Mouse (Mus musculus) kidney, embryonic 14.5 days (tissue): Measurements from ENCODE around the gene Ksr1. TPM values are rescaled to one million over a fixed set of nuclear protein-coding genes. Genes with fewer than 3 reads are reported as not detected.

Source experiments
- ATAC-seq: fragments of 200-750 bp; cut with Nextera tagmentation; 2 replicates; pipeline ENCODE4 v1.8.0; 2017; ENCODE audit warnings: moderate number of reproducible peaks, mild to moderate bottlenecking, moderate TSS enrichment, moderate library complexity; ENCODE audit not compliant: low FRiP score, low TSS enrichment
- H3K27ac ChIP-seq: fragments of 300-500 bp; sonication (generic); 2 replicates; pipeline ENCODE4 v1.5.1; 2014; ENCODE audit warnings: low read depth, mild to moderate bottlenecking, low read length, moderate library complexity, mixed read lengths
- H3K27me3 ChIP-seq: fragments of 300-500 bp; sonication (generic); 2 replicates; pipeline ENCODE4 v1.6.1; 2014; ENCODE audit warnings: mild to moderate bottlenecking, low read length; ENCODE audit not compliant: control insufficient read depth, insufficient read depth
- H3K36me3 ChIP-seq: fragments of 300-500 bp; sonication (generic); 2 replicates; pipeline ENCODE4 v1.6.1; 2014; ENCODE audit warnings: low read length, mixed read lengths; ENCODE audit not compliant: control insufficient read depth, insufficient read depth
- H3K4me1 ChIP-seq: fragments of 300-500 bp; sonication (generic); 2 replicates; pipeline ENCODE4 v1.6.1; 2014; ENCODE audit warnings: low read length, mixed read lengths; ENCODE audit not compliant: control insufficient read depth, insufficient read depth
- H3K4me2 ChIP-seq: fragments of 300-500 bp; sonication (generic); replicated peaks from 2 replicates; pipeline ENCODE4 v1.6.1; 2014; ENCODE audit warnings: low read depth, mild to moderate bottlenecking, low read length
- H3K4me3 ChIP-seq: fragments of 300-500 bp; sonication (generic); 2 replicates; pipeline ENCODE4 v1.5.1; 2014; ENCODE audit warnings: mild to moderate bottlenecking, low read length
- H3K9ac ChIP-seq: fragments of 300-500 bp; sonication (generic); 2 replicates; pipeline ENCODE4 v1.6.1; 2014; ENCODE audit warnings: low read depth, mild to moderate bottlenecking, low read length, moderate library complexity
- H3K9me3 ChIP-seq: fragments of 300-500 bp; sonication (generic); 2 replicates; pipeline ENCODE4 v1.6.1; 2016; ENCODE audit warnings: low read length; ENCODE audit not compliant: control insufficient read depth
- WGBS: fragments of 180-500 bp; shearing (Covaris S2); extraction: QIAGEN DNeasy Blood & Tissue Kit; methylation state at CpG from one replicate; pipeline ENCODE4 v1.1.7; 2014; 5-methylcytosine and 5-hydroxymethylcytosine counted together
- polyA plus RNA-seq: library from polyadenylated mRNA; unstranded; fragments of >200 nt; fragmentation: Nextera tagmentation; extraction: Ambion mirVana; gene quantifications from 2 replicates; pipeline ENCODE4 v1.2.1, GENCODE M21; 2014

Gene Ksr1
- polyA plus RNA-seq, 1 experiment from 2014 or later: 4.1 TPM

DNA sequence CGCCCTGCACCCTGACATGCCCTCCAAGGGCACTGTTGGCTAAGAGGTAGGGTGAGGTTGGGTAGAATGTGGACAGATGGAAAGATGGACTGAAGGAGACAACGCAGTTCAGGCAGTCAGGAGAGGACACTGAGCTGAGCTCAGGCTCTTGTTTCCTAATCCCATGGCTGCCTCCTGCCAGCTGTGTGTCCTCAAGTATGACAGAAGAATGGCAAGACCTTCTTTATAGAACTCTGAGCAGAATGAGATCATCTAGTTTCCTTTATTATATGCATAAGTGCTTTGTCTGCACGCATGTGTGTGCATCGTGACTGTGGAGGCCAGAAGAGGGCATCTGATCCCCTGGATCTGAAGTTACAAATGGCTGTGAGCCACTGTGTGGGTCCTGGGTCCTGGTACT is 72.6 kb downstream of the Ksr1 start:
- no peak overlapping the region for H3K9ac ChIP-seq
- no peaks in the 10 kb centered on the region for H3K9me3 ChIP-seq
- H3K27me3 ChIP-seq: no peaks in the 10 kb centered on the region
- no peak overlapping the region for H3K27ac ChIP-seq
- ATAC-seq: no peak
- no peaks in the 10 kb centered on the region for H3K4me1 ChIP-seq
- no peak overlapping the region for H3K4me3 ChIP-seq
- no peak overlapping the region for H3K4me2 ChIP-seq
- WGBS: 85% methylated on average over 4 of the region's 4 CpGs
- H3K36me3 ChIP-seq: no peaks in the 10 kb centered on the region

GRCm38 (mm10) chr11:79072108-79072507 is 74.1 kb downstream of the Ksr1 start:
- WGBS: 92% methylated on average over 8 of the region's 8 CpGs
- no peak for ATAC-seq

GRCm38 (mm10) chr11:79071082-79071972 is 74.9 kb downstream of the Ksr1 start:
- no peak overlapping the region for H3K9ac ChIP-seq
- H3K27me3 ChIP-seq: no peaks in the 10 kb centered on the region
- H3K4me2 ChIP-seq: no peak overlapping the region
- H3K27ac ChIP-seq: no peak overlapping the region
- ATAC-seq: no peak
- 84% methylated on average over 7 of the region's 7 CpGs for WGBS
- no peak overlapping the region for H3K4me3 ChIP-seq
- H3K9me3 ChIP-seq: no peaks in the 10 kb centered on the region
- H3K36me3 ChIP-seq: no peaks in the 10 kb centered on the region
- no peaks in the 10 kb centered on the region for H3K4me1 ChIP-seq

More at GRCm38 (mm10) chr11:79072108-79072507, 74.1 kb downstream of the Ksr1 start:
- no peak overlapping the region for H3K4me3 ChIP-seq
- H3K36me3 ChIP-seq: no peaks in the 10 kb centered on the region
- no peaks in the 10 kb centered on the region for H3K9me3 ChIP-seq
- no peak overlapping the region for H3K9ac ChIP-seq
- H3K4me2 ChIP-seq: no peak overlapping the region
- no peaks in the 10 kb centered on the region for H3K27me3 ChIP-seq
- H3K4me1 ChIP-seq: no peaks in the 10 kb centered on the region
- H3K27ac ChIP-seq: no peak overlapping the region

DNA sequence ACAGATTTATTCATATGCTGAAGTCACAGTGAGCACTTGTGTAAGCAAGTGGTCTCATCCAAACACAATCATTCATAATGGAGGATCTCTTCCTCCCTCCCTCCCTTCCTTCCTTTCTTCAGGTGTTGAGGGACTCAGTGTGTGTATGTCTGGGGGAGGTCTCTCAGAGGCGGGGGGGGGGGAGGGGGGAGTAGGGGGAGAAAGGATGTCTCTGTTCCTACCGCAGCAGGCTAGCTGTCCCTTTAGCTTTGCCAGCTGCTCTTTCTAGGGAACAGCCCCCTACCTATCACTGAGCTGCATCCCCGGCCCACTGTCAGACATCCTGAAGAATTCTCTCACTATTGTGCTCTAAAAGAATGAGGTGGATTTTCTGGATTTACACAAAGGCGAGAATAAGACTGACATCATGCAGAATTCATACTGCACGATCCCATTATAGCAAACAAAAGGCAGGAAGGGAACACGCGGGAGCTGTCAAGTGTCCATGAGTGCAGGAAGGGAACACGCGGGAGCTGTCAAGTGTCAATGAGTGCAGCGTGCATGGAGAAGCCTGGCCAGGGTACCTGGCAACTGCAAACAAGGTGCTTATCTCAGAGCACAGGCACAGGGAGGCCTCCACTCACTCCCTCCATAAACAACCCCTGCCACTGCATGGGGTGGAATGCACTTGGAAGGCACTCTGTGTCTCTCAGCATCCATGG is 76.6 kb downstream of the Ksr1 start:
- no peaks in the 10 kb centered on the region for H3K9me3 ChIP-seq
- H3K4me2 ChIP-seq: no peak overlapping the region
- ATAC-seq: no peak
- no peak overlapping the region for H3K9ac ChIP-seq
- H3K36me3 ChIP-seq: no peaks in the 10 kb centered on the region
- H3K27me3 ChIP-seq: no peaks in the 10 kb centered on the region
- 71% methylated on average over 9 of the region's 10 CpGs for whole genome bisulfite sequencing
- H3K27ac ChIP-seq: no peak overlapping the region
- H3K4me1 ChIP-seq: no peaks in the 10 kb centered on the region; the same call in 1 of the 2 replicates
- H3K4me3 ChIP-seq: no peak overlapping the region

- ATAC-seq: no peak
- no peaks in the 10 kb centered on the region for H3K27me3 ChIP-seq
- H3K27ac ChIP-seq: no peak overlapping the region
- no peaks in the 10 kb centered on the region; the same call in 1 of the 2 replicates for H3K4me1 ChIP-seq
- no peaks in the 10 kb centered on the region for H3K36me3 ChIP-seq
- H3K9me3 ChIP-seq: no peaks in the 10 kb centered on the region
- no peak overlapping the region for H3K4me3 ChIP-seq
- 95% methylated on average over 4 of the region's 4 CpGs for WGBS
- H3K4me2 ChIP-seq: no peak overlapping the region
- H3K9ac ChIP-seq: no peak overlapping the region
These were observed 79.0 kb downstream of the Ksr1 start for GRCm38 (mm10) chr11:79067172-79067571.

DNA sequence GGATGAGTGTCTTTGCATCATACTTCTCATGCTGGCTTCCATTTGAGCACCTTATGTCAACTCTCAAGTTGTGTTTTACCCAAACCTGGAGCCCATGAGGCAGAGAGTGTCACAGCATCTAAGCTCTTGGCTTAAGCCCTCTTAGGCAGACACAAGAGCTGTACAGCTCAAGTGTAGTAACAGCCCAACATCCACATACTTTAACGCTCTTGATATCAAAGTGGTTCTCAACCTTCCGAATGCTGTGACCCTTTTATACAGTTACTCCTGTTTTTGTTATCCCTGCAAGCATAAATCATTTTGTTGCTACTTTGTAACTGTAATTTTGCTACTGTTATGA is 80.0 kb downstream of the Ksr1 start:
- Histone ChIP-seq H3K4me2 (no peak overlapping the region), H3K9me3 (no peaks in the 10 kb centered on the region), H3K36me3 (no peaks in the 10 kb centered on the region), H3K27ac (peak overlapping the region; percentile 9; the same call in 1 of the 2 replicates), H3K4me3 (no peak overlapping the region), H3K4me1 (no peaks in the 10 kb centered on the region; the same call in 1 of the 2 replicates), H3K9ac (no peak overlapping the region), H3K27me3 (no peaks in the 10 kb centered on the region)
- no peak for ATAC-seq
- 79% methylated on average over 2 of the region's 2 CpGs for WGBS

GRCm38 (mm10) chr11:79065463-79066190 is 80.6 kb downstream of the Ksr1 start:
- H3K9me3 ChIP-seq: no peaks in the 10 kb centered on the region
- H3K27me3 ChIP-seq: no peaks in the 10 kb centered on the region
- H3K4me3 ChIP-seq: no peak overlapping the region
- no peak overlapping the region for H3K4me2 ChIP-seq
- H3K36me3 ChIP-seq: no peaks in the 10 kb centered on the region
- no peak overlapping the region for H3K9ac ChIP-seq
- peak overlapping the region; percentile 9; the same call in 1 of the 2 replicates for H3K27ac ChIP-seq
- H3K4me1 ChIP-seq: no peaks in the 10 kb centered on the region; the same call in 1 of the 2 replicates
- no peak for ATAC-seq
- WGBS: 64% methylated on average over 11 of the region's 11 CpGs

DNA sequence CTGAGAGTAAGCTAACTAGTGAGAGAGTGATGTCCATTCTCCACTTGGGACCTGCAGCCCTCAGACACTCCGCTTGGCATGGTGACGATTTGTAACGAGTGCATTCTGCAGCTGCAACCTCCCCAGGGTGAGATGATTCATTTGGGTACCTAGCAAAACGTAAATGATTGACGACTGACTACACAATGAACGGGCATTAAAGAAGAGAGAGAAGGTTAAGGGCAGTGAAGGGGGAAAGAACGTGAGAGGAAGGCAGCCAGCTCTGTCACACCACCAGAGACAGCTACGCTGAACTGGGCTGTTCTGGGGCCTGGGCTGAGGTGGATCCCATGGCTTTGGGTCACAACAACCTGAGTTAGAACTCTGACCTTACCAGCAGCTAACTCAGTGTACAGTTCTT is 81.9 kb downstream of the Ksr1 start:
- ATAC-seq: no peak
- H3K9me3 ChIP-seq: no peaks in the 10 kb centered on the region
- no peak overlapping the region for H3K27ac ChIP-seq
- no peak overlapping the region for H3K4me3 ChIP-seq
- no peak overlapping the region for H3K9ac ChIP-seq
- WGBS: 65% methylated on average over 8 of the region's 8 CpGs
- H3K36me3 ChIP-seq: no peaks in the 10 kb centered on the region
- H3K4me1 ChIP-seq: no peaks in the 10 kb centered on the region; the same call in 1 of the 2 replicates
- no peaks in the 10 kb centered on the region for H3K27me3 ChIP-seq
- no peak overlapping the region for H3K4me2 ChIP-seq
